Mouse (Mus musculus): ENCODE measurements around the gene 4930402H24Rik.

4930402H24Rik gene

DNA sequence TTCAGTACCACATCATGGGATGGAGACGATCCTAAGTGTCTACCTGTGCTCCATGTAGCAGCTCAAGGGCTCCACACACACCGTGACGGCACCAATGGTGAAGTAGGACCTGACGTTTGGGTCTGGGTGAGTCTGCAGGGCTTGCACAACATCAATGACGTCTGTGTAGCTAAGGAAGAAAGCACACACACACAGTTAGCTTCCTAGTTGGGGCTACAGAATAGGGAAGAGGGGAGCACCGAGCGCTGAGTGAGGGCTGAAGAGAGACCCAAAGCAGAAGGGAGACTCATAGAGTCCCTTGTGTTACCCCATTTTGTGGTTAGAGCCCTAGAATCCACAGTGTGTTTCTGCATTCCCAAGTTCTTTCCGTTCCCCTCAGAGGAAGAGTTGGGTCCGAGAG, 175.5 kb downstream of the 4930402H24Rik start:
- no peak for DNase-seq (ENCODE audit: low spot score)

DNA sequence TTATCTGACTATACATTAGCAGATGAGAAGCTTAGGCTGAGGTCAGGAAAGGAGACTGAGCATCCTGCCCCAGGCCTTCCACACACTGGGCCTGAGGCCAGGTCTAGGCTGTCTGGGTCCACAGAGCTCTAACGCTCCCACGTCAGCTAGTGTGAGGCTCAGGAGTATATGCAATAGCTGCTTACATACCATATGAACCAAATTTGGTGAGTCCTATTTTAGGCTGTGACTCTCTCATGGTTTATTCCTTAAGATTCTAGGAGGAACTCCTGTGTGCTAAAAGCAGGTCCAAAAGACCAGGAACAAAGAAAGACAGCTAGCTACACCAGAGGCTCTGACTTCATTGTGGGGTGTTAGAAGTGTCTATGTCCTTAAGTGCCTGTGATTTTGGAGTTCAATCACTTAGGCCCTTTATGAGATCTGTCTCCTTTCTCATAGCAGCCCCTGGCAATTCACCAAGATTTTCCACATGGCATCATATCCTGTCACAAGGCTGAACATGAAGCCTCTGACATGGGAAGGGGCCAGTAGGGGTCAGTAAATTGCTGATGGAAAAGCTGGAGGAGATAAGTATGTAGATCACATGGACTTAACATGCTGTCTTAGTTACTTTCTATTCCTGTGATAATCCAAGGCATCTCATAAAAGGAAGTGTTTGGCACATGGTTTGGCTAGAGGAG, 177.2 kb downstream of the 4930402H24Rik start:
- DNase-seq (ENCODE audit: low spot score), result no peak

- DNase-seq (ENCODE audit: low spot score), result no peak
Observed at GRCm38 (mm10) chr2:130727752-130728151, 178.5 kb downstream of the 4930402H24Rik start.

GRCm38 (mm10) chr2:130724369-130724768, 181.8 kb downstream of the 4930402H24Rik start:
- no peak for DNase-seq (ENCODE audit: low spot score)

- no peak for DNase-seq (ENCODE audit: low spot score)
Observed at GRCm38 (mm10) chr2:130717951-130718350, 188.3 kb downstream of the 4930402H24Rik start.

- DNase-seq (ENCODE audit: low spot score), result no peak
Observed at GRCm38 (mm10) chr2:130707057-130707456, 199.1 kb downstream of the 4930402H24Rik start.

- DNase-seq (ENCODE audit: low spot score), result no peak
Observed at GRCm38 (mm10) chr2:130706602-130707001, 199.6 kb downstream of the 4930402H24Rik start.

DNA sequence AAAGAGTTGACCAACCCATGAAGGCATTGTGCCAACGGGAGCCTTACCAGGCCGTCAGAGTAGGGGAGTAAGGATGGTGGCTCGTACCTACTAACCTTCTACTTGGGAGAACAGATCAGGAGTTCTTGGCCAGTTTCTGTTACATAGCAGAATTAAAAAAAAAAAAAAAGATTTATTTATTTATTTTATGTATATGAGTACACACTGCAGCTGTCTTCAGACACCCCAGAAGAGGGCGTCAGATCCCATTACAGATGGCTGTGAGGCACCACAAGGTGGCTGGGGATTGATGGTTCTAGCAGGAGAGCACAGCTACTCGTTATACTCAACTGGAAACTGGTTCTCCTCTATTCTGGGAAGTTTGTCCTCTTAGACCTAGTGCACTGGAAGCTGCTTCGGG, 201.0 kb downstream of the 4930402H24Rik start:
- no peak for DNase-seq (ENCODE audit: low spot score)

DNA sequence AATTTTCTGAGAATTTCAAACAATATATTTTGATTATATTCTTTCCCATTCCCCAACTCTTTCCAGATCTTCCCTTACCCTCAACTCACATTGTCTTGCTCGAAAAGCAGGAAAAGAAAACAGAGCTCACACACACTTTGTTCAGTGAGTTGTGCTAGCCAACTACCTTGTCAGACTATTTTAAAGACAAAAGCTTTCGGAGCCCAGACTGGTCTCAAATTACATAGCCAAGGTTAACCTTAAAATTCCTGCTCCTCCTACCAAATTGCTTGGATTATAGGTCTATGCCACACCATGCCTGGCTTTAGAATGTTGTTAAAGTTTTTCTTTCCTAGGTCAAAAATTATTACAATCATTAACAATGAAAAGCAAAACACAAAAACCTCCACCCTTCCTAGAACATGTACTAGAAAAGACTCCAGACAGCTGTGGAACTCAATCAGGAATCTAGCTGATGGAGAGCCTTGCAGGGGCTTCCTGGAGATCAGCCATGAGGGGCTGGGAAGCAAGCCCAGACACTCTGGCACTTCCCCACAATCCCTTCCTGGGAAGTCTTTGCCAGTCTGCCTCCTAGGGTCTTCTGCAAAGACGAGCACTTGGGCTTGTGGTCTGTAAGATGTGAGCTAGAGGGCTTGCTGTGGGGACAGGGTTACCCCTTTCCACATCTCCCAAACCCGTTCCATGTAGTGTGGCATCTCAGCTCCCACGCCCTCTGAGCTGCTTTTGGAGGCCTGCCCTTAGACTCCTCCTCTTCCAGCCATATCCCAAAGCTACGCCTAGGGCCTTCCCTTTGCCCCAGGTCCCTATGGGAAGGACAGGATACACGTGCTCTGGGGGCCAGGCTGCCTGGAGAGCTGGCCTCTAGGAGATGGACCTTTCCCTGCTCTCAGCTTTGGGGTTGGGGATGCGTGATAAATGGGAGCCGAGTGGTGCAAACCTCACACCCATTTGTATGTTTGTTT, 201.9 kb downstream of the 4930402H24Rik start:
- no peak for DNase-seq (ENCODE audit: low spot score)

- DNase-seq (ENCODE audit: low spot score), result no peak
Observed at GRCm38 (mm10) chr2:130697821-130698266, 208.4 kb downstream of the 4930402H24Rik start.

DNA sequence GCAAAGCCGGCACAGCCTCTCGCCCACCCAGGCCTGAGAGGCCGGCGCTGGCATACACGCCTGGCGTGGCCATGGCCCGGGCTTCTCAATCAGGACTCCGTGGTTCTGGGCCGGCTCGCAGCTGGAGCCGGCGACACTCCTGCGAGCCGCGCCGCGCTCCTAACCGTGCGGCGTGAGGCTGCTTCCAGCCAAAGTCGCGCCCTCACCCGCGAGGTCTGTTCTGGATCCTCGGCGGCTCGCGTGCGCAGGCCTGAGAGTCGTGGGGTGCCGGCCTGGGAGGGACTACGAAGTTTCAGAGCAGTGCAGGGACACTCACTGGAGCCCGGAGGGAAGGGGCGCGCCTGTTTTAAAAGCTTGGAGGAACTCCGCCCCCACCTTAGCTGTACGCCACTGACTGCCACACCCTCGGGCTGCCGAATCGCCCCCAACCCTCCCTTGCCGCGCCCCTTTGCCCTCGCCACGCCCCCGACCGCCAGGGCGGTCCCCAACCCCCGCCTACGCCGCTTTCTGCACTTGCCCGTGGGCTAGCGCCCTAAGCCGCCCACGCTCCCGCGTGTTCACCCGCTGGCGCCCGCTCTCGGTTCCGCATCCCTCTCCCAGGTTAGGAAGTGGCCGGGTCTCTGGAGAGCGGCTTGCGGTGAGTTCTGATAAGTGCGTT, 208.9 kb downstream of the 4930402H24Rik start, which contains the start of gene Slc4a11:
Gene Slc4a11, minus strand, starts transcription at position 367 of the 658 bp plus-strand sequence.
- peak; percentile 59 for DNase-seq (ENCODE audit: low spot score)

DNA sequence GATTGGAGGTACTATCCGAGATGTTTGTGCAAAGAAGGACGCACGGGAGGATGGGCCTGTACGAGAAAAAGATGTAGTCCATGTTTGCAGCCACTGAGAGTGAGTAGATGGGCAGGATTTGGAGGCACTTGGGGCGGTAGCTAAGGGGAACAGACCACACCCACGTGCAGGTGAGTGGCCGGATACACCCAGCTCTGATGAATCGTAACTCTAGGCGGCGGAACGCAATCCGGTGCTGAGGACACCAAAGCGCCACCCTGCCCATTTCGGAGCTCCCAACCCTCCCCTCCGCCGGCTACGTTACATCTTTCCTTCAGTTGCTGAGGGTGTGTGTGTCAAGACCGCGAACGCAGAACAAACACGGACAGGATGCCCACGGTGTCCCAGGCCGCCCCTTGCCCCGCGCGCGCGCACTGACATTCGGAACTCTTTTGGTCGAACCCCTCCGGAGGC, 209.5 kb downstream of the 4930402H24Rik start:
- peak; percentile 25 for DNase-seq (ENCODE audit: low spot score)

DNA sequence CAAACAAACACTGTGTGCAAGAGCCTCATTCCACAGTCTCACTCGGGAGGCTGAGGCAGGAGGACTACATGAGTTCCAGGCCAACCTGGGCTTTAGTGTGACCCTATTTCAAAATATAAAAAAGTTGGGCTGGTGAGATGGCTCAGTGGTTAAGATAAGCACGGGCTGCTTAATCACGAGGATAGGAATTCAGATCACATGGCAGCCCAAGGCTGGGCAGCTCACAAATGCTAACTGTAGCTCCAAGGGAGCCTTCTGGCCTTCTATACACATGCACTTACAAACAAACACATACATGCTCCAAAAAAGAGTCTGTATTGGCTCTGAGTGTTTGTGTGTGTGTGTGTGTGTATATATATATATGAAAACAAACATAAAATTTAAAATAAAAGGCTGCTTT, 212.6 kb downstream of the 4930402H24Rik start:
- no peak for DNase-seq (ENCODE audit: low spot score)

GRCm38 (mm10) chr2:130689011-130689410, 217.2 kb downstream of the 4930402H24Rik start:
- no peak for DNase-seq (ENCODE audit: low spot score)

GRCm38 (mm10) chr2:130685426-130685825, 220.8 kb downstream of the 4930402H24Rik start:
- DNase-seq (ENCODE audit: low spot score), result no peak

- no peak for DNase-seq (ENCODE audit: low spot score)
Observed at GRCm38 (mm10) chr2:130681531-130681930, 224.7 kb downstream of the 4930402H24Rik start.

DNA sequence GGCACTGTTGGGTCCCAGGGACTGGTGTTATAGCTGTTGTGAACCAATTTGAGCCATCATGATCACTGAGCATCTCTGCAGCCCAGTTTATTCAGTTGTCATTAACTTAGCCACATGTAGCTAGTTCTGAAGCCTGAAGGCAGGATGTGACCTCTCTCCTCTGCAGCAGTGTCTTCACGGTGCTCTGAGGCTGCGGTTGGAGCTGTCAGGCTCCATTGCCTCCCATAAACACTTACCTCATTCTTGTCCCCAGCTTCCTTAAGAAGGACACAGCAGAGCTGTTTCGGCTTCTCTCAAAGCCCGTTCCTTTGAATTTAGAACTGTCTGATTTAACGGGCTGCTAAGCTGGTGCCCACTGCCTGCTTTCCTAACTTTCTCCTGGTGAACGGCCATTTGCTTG, 226.3 kb downstream of the 4930402H24Rik start:
- DNase-seq (ENCODE audit: low spot score), result no peak

GRCm38 (mm10) chr2:130679154-130679553, 227.1 kb downstream of the 4930402H24Rik start:
- no peak for DNase-seq (ENCODE audit: low spot score)

- no peak for DNase-seq (ENCODE audit: low spot score)
Observed at GRCm38 (mm10) chr2:130677211-130677610, 229.0 kb downstream of the 4930402H24Rik start.

GRCm38 (mm10) chr2:130667559-130667958, 238.6 kb downstream of the 4930402H24Rik start, which contains the start of gene Itpa:
Gene Itpa (plus strand): TSS chr2:130667610.
- DNase-seq (ENCODE audit: low spot score), result peak; percentile 84

GRCm38 (mm10) chr2:130664102-130664701, 242.0 kb downstream of the 4930402H24Rik start, which contains the start of gene Ddrgk1:
Gene Ddrgk1 (minus strand): TSS chr2:130664659.
- peak; percentile 91 for DNase-seq (ENCODE audit: low spot score)

- DNase-seq (ENCODE audit: low spot score), result no peak
Observed at GRCm38 (mm10) chr2:130663342-130663741, 242.9 kb downstream of the 4930402H24Rik start.

Data from urinary bladder, postnatal 14 days (tissue).